Mouse (Mus musculus) myocyte (in vitro differentiated cells): ENCODE measurements around the gene Clstn2.

Experiments used
- E2F4 ChIP-seq: IDR thresholded peaks from one replicate; pipeline ENCODE4 v1.6.1; 2011; ENCODE audit warnings: mild to moderate bottlenecking, control low read depth, moderate library complexity; ENCODE audit not compliant: insufficient read depth
- MAX ChIP-seq: IDR thresholded peaks from one replicate; pipeline ENCODE4 v1.6.1; 2011; ENCODE audit warnings: low read depth, mild to moderate bottlenecking, control low read depth
- POLR2A ChIP-seq: IDR thresholded peaks from one replicate; pipeline ENCODE4 v1.6.1; 2011; ENCODE audit warnings: low read depth, mild to moderate bottlenecking, control low read depth, moderate library complexity; ENCODE audit not compliant: insufficient read length
- POLR2AphosphoS2 ChIP-seq: IDR thresholded peaks from one replicate; pipeline ENCODE4 v1.6.1; 2011; ENCODE audit warnings: low read depth, control low read depth; ENCODE audit not compliant: insufficient read length
- USF1 ChIP-seq: IDR thresholded peaks from one replicate; pipeline ENCODE4 v1.6.1; 2011; ENCODE audit warnings: low read depth, mild to moderate bottlenecking, control low read depth, moderate library complexity

DNA sequence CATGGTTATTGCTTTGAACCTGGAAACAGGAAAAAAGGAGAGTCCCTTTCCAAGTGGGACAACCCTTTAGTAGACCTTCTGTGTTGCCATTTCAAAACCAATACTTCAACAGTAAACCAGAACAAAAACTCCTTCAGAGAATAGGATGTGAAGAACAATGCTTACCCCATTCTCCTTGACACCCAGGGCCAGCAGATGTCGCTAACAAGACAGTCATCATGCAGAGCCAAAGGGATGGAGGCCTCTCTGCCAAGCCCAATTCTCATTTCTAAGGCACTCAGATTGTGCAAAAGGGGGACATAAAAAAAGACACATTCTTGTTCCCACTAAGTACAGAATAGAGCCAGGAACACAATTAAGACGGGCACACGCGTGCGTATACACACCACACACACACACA is 16.4 kb downstream of the Clstn2 start:
- TF ChIP-seq E2F4 = no peak
- TF ChIP-seq POLR2A = no peak
- TF ChIP-seq USF1 = no peak
- TF ChIP-seq MAX = no peak
- no peak for TF ChIP-seq POLR2AphosphoS2
